Mouse (Mus musculus) stomach, embryonic 15.5 days (tissue): ENCODE measurements around the gene Tlk1. TPM values are rescaled to one million over a fixed set of nuclear protein-coding genes. Genes with fewer than 3 reads are reported as not detected.

Experiments
- ATAC-seq: fragments of 200-750 bp; cut with Nextera tagmentation; 2 replicates; pipeline ENCODE4 v1.8.0; 2017; ENCODE audit warnings: low read depth, moderate number of reproducible peaks, moderate TSS enrichment; ENCODE audit not compliant: insufficient read depth, low FRiP score
- H3K27ac ChIP-seq: fragments of 300-500 bp; sonication (generic); 2 replicates; pipeline ENCODE4 v1.5.1; 2015; ENCODE audit warnings: mild to moderate bottlenecking, inconsistent platforms
- H3K27me3 ChIP-seq: fragments of 300-500 bp; sonication (generic); replicated peaks from 2 replicates; pipeline ENCODE4 v1.6.1; 2015; ENCODE audit warnings: inconsistent platforms
- H3K36me3 ChIP-seq: fragments of 300-500 bp; sonication (generic); 2 replicates; pipeline ENCODE4 v1.6.1; 2015; ENCODE audit warnings: inconsistent platforms
- H3K4me1 ChIP-seq: fragments of 300-500 bp; sonication (generic); 2 replicates; pipeline ENCODE4 v1.6.1; 2015; ENCODE audit warnings: inconsistent platforms
- H3K4me2 ChIP-seq: fragments of 300-500 bp; sonication (generic); 2 replicates; pipeline ENCODE4 v1.6.1; 2015; ENCODE audit warnings: mild to moderate bottlenecking, inconsistent platforms
- H3K4me3 ChIP-seq: fragments of 300-500 bp; sonication (generic); replicated peaks from 2 replicates; pipeline ENCODE4 v1.5.1; 2015; ENCODE audit warnings: inconsistent platforms
- H3K9ac ChIP-seq: fragments of 300-500 bp; sonication (generic); 2 replicates; pipeline ENCODE4 v1.6.1; 2015; ENCODE audit warnings: inconsistent platforms
- H3K9me3 ChIP-seq: fragments of 300-500 bp; sonication (generic); 2 replicates; pipeline ENCODE4 v1.6.1; 2016; ENCODE audit warnings: inconsistent platforms
- WGBS: fragments of 180-500 bp; shearing (Covaris S2); methylation state at CpG from one replicate; pipeline ENCODE4 v1.1.7; 2015; 5-methylcytosine and 5-hydroxymethylcytosine counted together
- polyA plus RNA-seq: library from polyadenylated mRNA; unstranded; fragments of >200 nt; fragmentation: Nextera tagmentation; extraction: Ambion mirVana; gene quantifications from 2 replicates; pipeline ENCODE4 v1.2.1, GENCODE M21; 2015

Tlk1 gene
- polyA plus RNA-seq: 39.1 and 41.8 TPM in 2 replicates

- Histone ChIP-seq H3K36me3 (no peaks in the 10 kb centered on the region), H3K9ac (peak within 1 kb of the TSS; percentile 94), H3K4me3 (peak within 1 kb of the TSS; percentile 92), H3K4me1 (no peaks in the 10 kb centered on the region), H3K9me3 (no peaks in the 10 kb centered on the region), H3K27ac (peak within 1 kb of the TSS; percentile 99), H3K4me2 (peak within 1 kb of the TSS; percentile 66), H3K27me3 (no peaks in the 10 kb centered on the region)
- WGBS: under 1% methylated on average over 53 of the region's 118 CpGs
- peak; percentile 90 for ATAC-seq
These were observed at the start of gene Tlk1 for GRCm38 (mm10) chr2:70825371-70826051. Gene Tlk1 (minus strand): TSS chr2:70825728.

- Histone ChIP-seq H3K27me3 (no peaks in the 10 kb centered on the region), H3K36me3 (no peaks in the 10 kb centered on the region), H3K4me2 (no peak overlapping the region), H3K9ac (no peak overlapping the region), H3K4me1 (no peaks in the 10 kb centered on the region), H3K27ac (no peak overlapping the region), H3K9me3 (no peaks in the 10 kb centered on the region), H3K4me3 (no peak overlapping the region)
- no peak for ATAC-seq
- WGBS: 72% methylated on average over 4 of the region's 4 CpGs
These were observed 49.6 kb upstream of the Tlk1 start for GRCm38 (mm10) chr2:70875129-70875528.

GRCm38 (mm10) chr2:70873168-70873567, 47.6 kb upstream of the Tlk1 start:
- Histone ChIP-seq H3K27me3 (no peaks in the 10 kb centered on the region), H3K27ac (no peak overlapping the region), H3K9me3 (no peaks in the 10 kb centered on the region), H3K4me3 (no peak overlapping the region), H3K4me1 (no peaks in the 10 kb centered on the region), H3K4me2 (no peak overlapping the region), H3K36me3 (no peaks in the 10 kb centered on the region), H3K9ac (no peak overlapping the region)
- ATAC-seq: no peak
- 72% methylated on average over 5 of the region's 5 CpGs for WGBS

- Histone ChIP-seq H3K4me2 (no peak overlapping the region), H3K4me3 (no peak overlapping the region), H3K36me3 (no peaks in the 10 kb centered on the region), H3K9me3 (no peaks in the 10 kb centered on the region), H3K27ac (no peak overlapping the region), H3K4me1 (no peaks in the 10 kb centered on the region), H3K9ac (no peak overlapping the region), H3K27me3 (no peaks in the 10 kb centered on the region)
- WGBS: 57% methylated on average over 8 of the region's 8 CpGs
- no peak for ATAC-seq
These were observed 46.0 kb upstream of the Tlk1 start for GRCm38 (mm10) chr2:70871466-70872022.

GRCm38 (mm10) chr2:70870819-70871218, 45.3 kb upstream of the Tlk1 start:
- Histone ChIP-seq H3K4me2 (no peak overlapping the region), H3K4me3 (no peak overlapping the region), H3K36me3 (no peaks in the 10 kb centered on the region), H3K9me3 (no peaks in the 10 kb centered on the region), H3K9ac (no peak overlapping the region), H3K27me3 (no peaks in the 10 kb centered on the region), H3K4me1 (no peaks in the 10 kb centered on the region), H3K27ac (no peak overlapping the region)
- 56% methylated on average over 6 of the region's 6 CpGs for WGBS
- no peak for ATAC-seq

- WGBS: 86% methylated on average over 3 of the region's 3 CpGs
- Histone ChIP-seq H3K4me3 (no peak overlapping the region), H3K4me2 (no peak overlapping the region), H3K36me3 (no peaks in the 10 kb centered on the region), H3K27ac (no peak overlapping the region), H3K27me3 (no peaks in the 10 kb centered on the region), H3K4me1 (no peaks in the 10 kb centered on the region), H3K9ac (no peak overlapping the region), H3K9me3 (no peaks in the 10 kb centered on the region)
- no peak for ATAC-seq
These were observed 43.6 kb upstream of the Tlk1 start for GRCm38 (mm10) chr2:70869116-70869515.

GRCm38 (mm10) chr2:70867231-70867630, 41.7 kb upstream of the Tlk1 start:
- Histone ChIP-seq H3K36me3 (no peaks in the 10 kb centered on the region), H3K27me3 (no peaks in the 10 kb centered on the region), H3K4me3 (no peak overlapping the region), H3K4me1 (no peaks in the 10 kb centered on the region), H3K27ac (no peak overlapping the region), H3K9me3 (no peaks in the 10 kb centered on the region), H3K9ac (no peak overlapping the region), H3K4me2 (no peak overlapping the region)
- ATAC-seq: no peak
- 74% methylated on average over 3 of the region's 3 CpGs for WGBS

GRCm38 (mm10) chr2:70862881-70863280, 37.4 kb upstream of the Tlk1 start:
- H3K4me1 ChIP-seq: no peaks in the 10 kb centered on the region
- no peaks in the 10 kb centered on the region for H3K9me3 ChIP-seq
- H3K9ac ChIP-seq: no peak overlapping the region
- no peak for ATAC-seq
- no peaks in the 10 kb centered on the region for H3K27me3 ChIP-seq
- H3K27ac ChIP-seq: no peak overlapping the region
- H3K36me3 ChIP-seq: no peaks in the 10 kb centered on the region
- no peak overlapping the region for H3K4me2 ChIP-seq
- WGBS: 80% methylated on average over 5 of the region's 5 CpGs
- H3K4me3 ChIP-seq: no peak overlapping the region

- no peak for ATAC-seq
- Histone ChIP-seq H3K9me3 (no peaks in the 10 kb centered on the region), H3K4me3 (no peak overlapping the region), H3K4me2 (no peak overlapping the region), H3K36me3 (no peaks in the 10 kb centered on the region), H3K9ac (no peak overlapping the region), H3K27me3 (no peaks in the 10 kb centered on the region), H3K27ac (no peak overlapping the region), H3K4me1 (no peaks in the 10 kb centered on the region)
- WGBS: 89% methylated on average over 4 of the region's 4 CpGs
These were observed 34.2 kb upstream of the Tlk1 start for GRCm38 (mm10) chr2:70859740-70860139.

- Histone ChIP-seq H3K4me3 (no peak overlapping the region), H3K27me3 (no peaks in the 10 kb centered on the region), H3K4me2 (no peak overlapping the region), H3K36me3 (no peaks in the 10 kb centered on the region), H3K9ac (no peak overlapping the region), H3K27ac (no peak overlapping the region), H3K9me3 (no peaks in the 10 kb centered on the region), H3K4me1 (no peaks in the 10 kb centered on the region)
- no peak for ATAC-seq
- 82% methylated on average over 3 of the region's 3 CpGs for WGBS
These were observed 31.4 kb upstream of the Tlk1 start for GRCm38 (mm10) chr2:70856971-70857370.

- Histone ChIP-seq H3K4me3 (no peak overlapping the region), H3K4me1 (no peaks in the 10 kb centered on the region), H3K27me3 (no peaks in the 10 kb centered on the region), H3K4me2 (no peak overlapping the region), H3K9me3 (no peaks in the 10 kb centered on the region), H3K9ac (no peak overlapping the region), H3K36me3 (no peaks in the 10 kb centered on the region), H3K27ac (no peak overlapping the region)
- 83% methylated on average over 8 of the region's 8 CpGs for WGBS
- ATAC-seq: no peak
These were observed 28.8 kb upstream of the Tlk1 start for GRCm38 (mm10) chr2:70854231-70854888.

GRCm38 (mm10) chr2:70853329-70853728, 27.8 kb upstream of the Tlk1 start:
- Histone ChIP-seq H3K4me3 (no peak overlapping the region), H3K4me1 (no peaks in the 10 kb centered on the region), H3K9ac (no peak overlapping the region), H3K36me3 (no peaks in the 10 kb centered on the region), H3K4me2 (0 out of 2 replicates have a peak overlapping the region, but pooled peaks have one; percentile 2), H3K27me3 (no peaks in the 10 kb centered on the region), H3K9me3 (no peaks in the 10 kb centered on the region), H3K27ac (no peak overlapping the region)
- no peak for ATAC-seq
- 49% methylated on average over 7 of the region's 7 CpGs for WGBS
